Mouse (Mus musculus) kidney, postnatal 36 days (tissue): ENCODE measurements around the gene Cryl1.

ENCODE experiments used
- DNase-seq, 2 experiments: peaks; one replicate each; pipeline ENCODE4 v3.0.0; 2021 to 2022; ENCODE audit warnings: mixed read lengths in 2 of 2

Cryl1 gene

DNA sequence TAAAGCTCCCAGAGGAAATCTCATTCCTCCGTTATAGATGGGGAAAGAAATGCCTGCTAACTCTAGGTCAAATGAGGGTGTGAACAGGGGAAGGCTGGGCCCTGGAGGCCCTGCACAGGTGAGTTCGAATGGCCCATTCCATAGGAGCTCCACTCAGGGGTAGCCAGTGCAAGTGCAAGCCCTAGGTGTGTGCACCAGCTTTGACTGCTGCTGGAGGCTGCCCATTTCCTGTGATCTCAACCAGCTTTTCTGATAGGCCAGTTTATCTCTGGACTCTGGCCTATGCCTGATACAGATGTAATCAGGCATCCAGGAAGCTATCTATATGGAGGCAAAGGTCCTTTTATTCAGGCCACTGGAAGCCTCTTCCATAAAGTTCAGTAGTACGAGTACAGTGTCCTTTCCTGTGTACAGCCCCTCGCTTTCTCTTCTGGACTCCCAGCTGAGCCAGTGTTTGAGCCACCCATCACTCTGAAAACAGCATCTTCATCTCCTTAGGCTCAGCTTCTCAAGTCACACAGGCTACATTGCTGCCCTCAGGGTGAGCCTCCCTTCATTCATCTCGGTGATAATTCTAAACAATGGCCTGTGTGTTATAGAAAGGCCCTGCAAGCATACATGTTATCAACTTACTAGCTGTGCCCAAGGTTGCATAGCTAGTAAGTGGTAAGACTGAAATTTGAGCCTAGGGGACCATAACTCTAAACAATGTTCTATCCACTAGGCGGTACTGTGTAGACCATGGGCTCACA lies 167.9 kb downstream of the Cryl1 start:
- DNase-seq = no peak
